Mouse (Mus musculus): ENCODE data around the gene Medag. TPM values are rescaled to one million over a fixed set of nuclear protein-coding genes. Genes with fewer than 3 reads are reported as not detected.

Gene Medag
- polyA plus RNA-seq, 1 experiment from 2014 or later = 0.72 TPM

GRCm38 (mm10) chr5:149427277-149428060 is 15.9 kb downstream of the Medag start:
- Histone ChIP-seq H3K4me1 (ENCODE audit: control insufficient read depth, insufficient read depth, low read length) (0 out of 2 replicates have a peak, but pooled peaks cover 4% of the 10 kb centered on the region), H3K27ac (replicated peaks; ENCODE audit: low read depth, low read length) (no peak overlapping the region), H3K9ac (replicated peaks; ENCODE audit: low read length) (no peak overlapping the region; the same call in 1 of the 2 replicates), H3K4me2 (ENCODE audit: low read depth, low read length) (no peak overlapping the region), H3K27me3 (ENCODE audit: control insufficient read depth, insufficient read depth, low read length) (no peaks in the 10 kb centered on the region), H3K9me3 (replicated peaks; ENCODE audit: control insufficient read depth, low read length) (no peaks in the 10 kb centered on the region), H3K36me3 (replicated peaks; ENCODE audit: control insufficient read depth, insufficient read depth, low read depth, low read length) (no peaks in the 10 kb centered on the region), H3K4me3 (ENCODE audit: low read depth, low read length) (no peak overlapping the region)
- no peak for DNase-seq (ENCODE audit: low spot score)
- WGBS = 89% methylated on average over 8 of the region's 8 CpGs
- ATAC-seq (replicated peaks; ENCODE audit: insufficient number of reproducible peaks, low FRiP score, low TSS enrichment, low read depth) = no peak; the same call in 1 of the 2 replicates

GRCm38 (mm10) chr5:149428347-149428746 is 16.8 kb downstream of the Medag start:
- H3K4me2 ChIP-seq (ENCODE audit: low read depth, low read length) = peak overlapping the region; percentile 2; the same call in 1 of the 2 replicates
- DNase-seq (ENCODE audit: low spot score) (peak; percentile 78), ATAC-seq (replicated peaks; ENCODE audit: insufficient number of reproducible peaks, low FRiP score, low TSS enrichment, low read depth) (peak; percentile 85)
- peak overlapping the region; percentile 37 for H3K27ac ChIP-seq (replicated peaks; ENCODE audit: low read depth, low read length)
- peak overlapping the region; percentile 37 for H3K9ac ChIP-seq (replicated peaks; ENCODE audit: low read length)
- 0 out of 2 replicates have a peak, but pooled peaks cover 4% of the 10 kb centered on the region for H3K4me1 ChIP-seq (ENCODE audit: control insufficient read depth, insufficient read depth, low read length)
- H3K36me3 ChIP-seq (replicated peaks; ENCODE audit: control insufficient read depth, insufficient read depth, low read depth, low read length) = no peaks in the 10 kb centered on the region
- no peaks in the 10 kb centered on the region for H3K27me3 ChIP-seq (ENCODE audit: control insufficient read depth, insufficient read depth, low read length)
- 8% methylated on average over 6 of the region's 6 CpGs for WGBS
- no peaks in the 10 kb centered on the region for H3K9me3 ChIP-seq (replicated peaks; ENCODE audit: control insufficient read depth, low read length)
- no peak overlapping the region for H3K4me3 ChIP-seq (ENCODE audit: low read depth, low read length)

GRCm38 (mm10) chr5:149428810-149429255 is 17.3 kb downstream of the Medag start:
- no peaks in the 10 kb centered on the region for H3K9me3 ChIP-seq (replicated peaks; ENCODE audit: control insufficient read depth, low read length)
- H3K4me1 ChIP-seq (ENCODE audit: control insufficient read depth, insufficient read depth, low read length) = 0 out of 2 replicates have a peak, but pooled peaks cover 4% of the 10 kb centered on the region
- no peaks in the 10 kb centered on the region for H3K36me3 ChIP-seq (replicated peaks; ENCODE audit: control insufficient read depth, insufficient read depth, low read depth, low read length)
- H3K27me3 ChIP-seq (ENCODE audit: control insufficient read depth, insufficient read depth, low read length) = no peaks in the 10 kb centered on the region
- peak; percentile 61 for DNase-seq (ENCODE audit: low spot score)
- ATAC-seq (replicated peaks; ENCODE audit: insufficient number of reproducible peaks, low FRiP score, low TSS enrichment, low read depth) = peak; percentile 53; the same call in 1 of the 2 replicates
- peak overlapping the region; percentile 37; the same call in 1 of the 2 replicates for H3K9ac ChIP-seq (replicated peaks; ENCODE audit: low read length)
- H3K4me2 ChIP-seq (ENCODE audit: low read depth, low read length) = no peak overlapping the region
- 42% methylated on average over 2 of the region's 2 CpGs for WGBS
- H3K4me3 ChIP-seq (ENCODE audit: low read depth, low read length) = no peak overlapping the region
- peak overlapping the region; percentile 37 for H3K27ac ChIP-seq (replicated peaks; ENCODE audit: low read depth, low read length)

GRCm38 (mm10) chr5:149429541-149429940 is 18.0 kb downstream of the Medag start:
- H3K4me3 ChIP-seq (ENCODE audit: low read depth, low read length) = no peak overlapping the region
- H3K9ac ChIP-seq (replicated peaks; ENCODE audit: low read length) = no peak overlapping the region
- H3K27me3 ChIP-seq (ENCODE audit: control insufficient read depth, insufficient read depth, low read length) = no peaks in the 10 kb centered on the region
- DNase-seq (ENCODE audit: low spot score) (no peak), ATAC-seq (replicated peaks; ENCODE audit: insufficient number of reproducible peaks, low FRiP score, low TSS enrichment, low read depth) (no peak)
- H3K27ac ChIP-seq (replicated peaks; ENCODE audit: low read depth, low read length) = no peak overlapping the region
- WGBS = 83% methylated on average over 4 of the region's 4 CpGs
- no peaks in the 10 kb centered on the region for H3K9me3 ChIP-seq (replicated peaks; ENCODE audit: control insufficient read depth, low read length)
- H3K4me2 ChIP-seq (ENCODE audit: low read depth, low read length) = no peak overlapping the region
- H3K36me3 ChIP-seq (replicated peaks; ENCODE audit: control insufficient read depth, insufficient read depth, low read depth, low read length) = no peaks in the 10 kb centered on the region
- H3K4me1 ChIP-seq (ENCODE audit: control insufficient read depth, insufficient read depth, low read length) = 0 out of 2 replicates have a peak, but pooled peaks cover 4% of the 10 kb centered on the region

- Histone ChIP-seq H3K4me2 (ENCODE audit: low read depth, low read length) (no peak overlapping the region), H3K9me3 (replicated peaks; ENCODE audit: control insufficient read depth, low read length) (no peaks in the 10 kb centered on the region), H3K36me3 (replicated peaks; ENCODE audit: control insufficient read depth, insufficient read depth, low read depth, low read length) (no peaks in the 10 kb centered on the region), H3K27me3 (ENCODE audit: control insufficient read depth, insufficient read depth, low read length) (no peaks in the 10 kb centered on the region), H3K4me3 (ENCODE audit: low read depth, low read length) (no peak overlapping the region), H3K27ac (replicated peaks; ENCODE audit: low read depth, low read length) (no peak overlapping the region), H3K4me1 (ENCODE audit: control insufficient read depth, insufficient read depth, low read length) (0 out of 2 replicates have a peak, but pooled peaks cover 4% of the 10 kb centered on the region), H3K9ac (replicated peaks; ENCODE audit: low read length) (no peak overlapping the region)
- ATAC-seq (replicated peaks; ENCODE audit: insufficient number of reproducible peaks, low FRiP score, low TSS enrichment, low read depth) (no peak), DNase-seq (ENCODE audit: low spot score) (no peak)
- 85% methylated on average over 3 of the region's 3 CpGs for WGBS
Measured at GRCm38 (mm10) chr5:149430943-149431342, 19.4 kb downstream of the Medag start.

GRCm38 (mm10) chr5:149433618-149434017 is 22.1 kb downstream of the Medag start:
- Histone ChIP-seq H3K27me3 (ENCODE audit: control insufficient read depth, insufficient read depth, low read length) (no peaks in the 10 kb centered on the region), H3K4me3 (ENCODE audit: low read depth, low read length) (no peak overlapping the region), H3K9me3 (replicated peaks; ENCODE audit: control insufficient read depth, low read length) (no peaks in the 10 kb centered on the region), H3K36me3 (replicated peaks; ENCODE audit: control insufficient read depth, insufficient read depth, low read depth, low read length) (no peaks in the 10 kb centered on the region), H3K4me2 (ENCODE audit: low read depth, low read length) (no peak overlapping the region), H3K27ac (replicated peaks; ENCODE audit: low read depth, low read length) (no peak overlapping the region), H3K4me1 (ENCODE audit: control insufficient read depth, insufficient read depth, low read length) (0 out of 2 replicates have a peak, but pooled peaks cover 4% of the 10 kb centered on the region), H3K9ac (replicated peaks; ENCODE audit: low read length) (no peak overlapping the region)
- DNase-seq (ENCODE audit: low spot score) (no peak), ATAC-seq (replicated peaks; ENCODE audit: insufficient number of reproducible peaks, low FRiP score, low TSS enrichment, low read depth) (no peak)
- WGBS = 69% methylated on average over 7 of the region's 7 CpGs

- no peak overlapping the region for H3K9ac ChIP-seq (replicated peaks; ENCODE audit: low read length)
- H3K27ac ChIP-seq (replicated peaks; ENCODE audit: low read depth, low read length) = no peak overlapping the region
- no peak overlapping the region for H3K4me2 ChIP-seq (ENCODE audit: low read depth, low read length)
- H3K9me3 ChIP-seq (replicated peaks; ENCODE audit: control insufficient read depth, low read length) = no peaks in the 10 kb centered on the region
- H3K4me1 ChIP-seq (ENCODE audit: control insufficient read depth, insufficient read depth, low read length) = no peaks in the 10 kb centered on the region; the same call in 1 of the 2 replicates
- no peak for DNase-seq (ENCODE audit: low spot score)
- H3K4me3 ChIP-seq (ENCODE audit: low read depth, low read length) = no peak overlapping the region
- 20% methylated on average over 9 of the region's 9 CpGs for WGBS
- no peaks in the 10 kb centered on the region for H3K27me3 ChIP-seq (ENCODE audit: control insufficient read depth, insufficient read depth, low read length)
- ATAC-seq (replicated peaks; ENCODE audit: insufficient number of reproducible peaks, low FRiP score, low TSS enrichment, low read depth) = no peak
- no peaks in the 10 kb centered on the region for H3K36me3 ChIP-seq (replicated peaks; ENCODE audit: control insufficient read depth, insufficient read depth, low read depth, low read length)
Measured at GRCm38 (mm10) chr5:149434141-149434690, 22.7 kb downstream of the Medag start.

GRCm38 (mm10) chr5:149436541-149436940 is 25.0 kb downstream of the Medag start:
- no peak overlapping the region for H3K4me2 ChIP-seq (ENCODE audit: low read depth, low read length)
- H3K9ac ChIP-seq (replicated peaks; ENCODE audit: low read length) = no peak overlapping the region
- no peaks in the 10 kb centered on the region for H3K9me3 ChIP-seq (replicated peaks; ENCODE audit: control insufficient read depth, low read length)
- peaks cover 4% of the 10 kb centered on the region for H3K4me1 ChIP-seq (ENCODE audit: control insufficient read depth, insufficient read depth, low read length)
- H3K27me3 ChIP-seq (ENCODE audit: control insufficient read depth, insufficient read depth, low read length) = no peaks in the 10 kb centered on the region
- H3K4me3 ChIP-seq (ENCODE audit: low read depth, low read length) = no peak overlapping the region
- 80% methylated on average over 3 of the region's 3 CpGs for WGBS
- ATAC-seq (replicated peaks; ENCODE audit: insufficient number of reproducible peaks, low FRiP score, low TSS enrichment, low read depth) = no peak
- no peak overlapping the region for H3K27ac ChIP-seq (replicated peaks; ENCODE audit: low read depth, low read length)
- DNase-seq (ENCODE audit: low spot score) = no peak
- H3K36me3 ChIP-seq (replicated peaks; ENCODE audit: control insufficient read depth, insufficient read depth, low read depth, low read length) = no peaks in the 10 kb centered on the region

Data from embryonic facial prominence, embryonic 11.5 days (tissue).